In genomic region chr5:3152149-3152865, GRCm38 (mm10) we compare ENCODE assay signal across 8 mouse cellular contexts.
DNase-seq lines count a peak whose midpoint lies in the region; ATAC-seq and TF ChIP-seq lines count a peak whose summit lies in the region.
"Not testable (repeated sequence)": the region's sequence is repeated elsewhere in the genome, so short reads cannot be mapped to it uniquely, and the experiment has no call there.

No protein-coding gene starts in this region.

- H3K4me2 ChIP-seq in liver, postnatal 0 days (ENCODE audit: low read depth, low read length): peak overlapping the region; percentile 64
- H3K4me2 ChIP-seq in stomach, embryonic 16.5 days (ENCODE audit: low read depth, low read length): peak overlapping the region; percentile 52

- H3K36me3 ChIP-seq in liver, postnatal 0 days (replicated peaks; ENCODE audit: insufficient read depth, low read length); stomach, embryonic 16.5 days (ENCODE audit: control insufficient read depth, insufficient read depth, low read length): not testable (repeated sequence)

- H3K4me3 ChIP-seq in layer of hippocampus, adult 2 months: peak overlapping the region; percentile 50
- H3K4me3 ChIP-seq in liver, postnatal 0 days (ENCODE audit: low read depth, low read length): not testable (repeated sequence)
- H3K4me3 ChIP-seq in stomach, embryonic 16.5 days (replicated peaks; ENCODE audit: low read length): peak overlapping the region; percentile 29

- 24% methylated on average over 26 of the region's 26 CpGs for WGBS in liver, postnatal 0 days (ENCODE audit: insufficient replicate concordance)
- 26% methylated on average over 26 of the region's 26 CpGs for WGBS in stomach, embryonic 16.5 days

- peak; percentile 52 for DNase-seq in CD4-positive, CD25-positive, alpha-beta regulatory T cell, adult 2 months (ENCODE audit: low read depth, low spot score)
- peak; percentile 20 for DNase-seq in brain, embryonic 18.5 days (ENCODE audit: low read depth, low spot score)
- DNase-seq in heart, postnatal 36 days: peak; percentile 55 to 70
- peak; percentile 65 to 72 for DNase-seq in layer of hippocampus, adult 2 months (ENCODE audit: low spot score in 2 of 2)
- peak; percentile 34 for DNase-seq in liver, postnatal 0 days
- peak; percentile 62 for DNase-seq in neural tube, embryonic 10.5 days (ENCODE audit: extremely low spot score, low spot score)

- 0 out of 2 replicates have a peak overlapping the region, but pooled peaks have one; percentile 10 for H3K27ac ChIP-seq in layer of hippocampus, adult 2 months
- not testable (repeated sequence) for H3K27ac ChIP-seq in liver, postnatal 0 days (ENCODE audit: low read depth); stomach, embryonic 16.5 days (ENCODE audit: low read length)

- H3K9me3 ChIP-seq in liver, postnatal 0 days (ENCODE audit: low read length); stomach, embryonic 16.5 days (replicated peaks; ENCODE audit: control insufficient read depth, low read length): not testable (repeated sequence)

- not testable (repeated sequence) for TF ChIP-seq EP300 in liver, postnatal 0 days (IDR thresholded peaks at IDR 0.05; ENCODE audit: low read depth)

- H3K4me1 ChIP-seq in liver, postnatal 0 days (ENCODE audit: insufficient read depth); stomach, embryonic 16.5 days (ENCODE audit: control insufficient read depth, insufficient read depth, low read length): not testable (repeated sequence)

- intact Hi-C loops in heart, postnatal 36 days (cut with DNase I): loop anchor here (5.0 kb wide), 1 partner anchor 45 kb away; no protein-coding TSS in a partner anchor

- not testable (repeated sequence) for TF ChIP-seq CTCF in layer of hippocampus, adult 2 months (conservative IDR thresholded peaks at IDR 0.05); liver, postnatal 0 days (IDR thresholded peaks at IDR 0.05; ENCODE audit: low read depth)

- peak; percentile 92 for ATAC-seq in frontal cortex, adult (ENCODE audit: low TSS enrichment)
- ATAC-seq in liver, postnatal 0 days: peak; percentile 71
- ATAC-seq in stomach, embryonic 16.5 days (ENCODE audit: insufficient read depth, low FRiP score): peak; percentile 50; the same call in 1 of the 2 replicates

- H3K9ac ChIP-seq in liver, postnatal 0 days (replicated peaks): peak overlapping the region; percentile 30; the same call in 1 of the 2 replicates
- H3K9ac ChIP-seq in stomach, embryonic 16.5 days (ENCODE audit: low read length): peak overlapping the region; percentile 39; the same call in 1 of the 2 replicates

- not testable (repeated sequence) for H3K27me3 ChIP-seq in liver, postnatal 0 days (ENCODE audit: insufficient read depth, low read length); stomach, embryonic 16.5 days (ENCODE audit: control insufficient read depth, insufficient read depth, low read length)
